Mouse (Mus musculus) limb, embryonic 11.5 days (tissue): ENCODE measurements around the gene Lcorl. TPM values are rescaled to one million over a fixed set of nuclear protein-coding genes. Genes with fewer than 3 reads are reported as not detected.

Experiments
- ATAC-seq: fragments of 200-750 bp; cut with Nextera tagmentation; 2 replicates; pipeline ENCODE4 v1.8.0; 2017; ENCODE audit warnings: low read depth; ENCODE audit not compliant: insufficient number of reproducible peaks, low FRiP score, low TSS enrichment
- DNase-seq: peaks from one replicate; pipeline ENCODE4 v3.0.0-alpha.2; 2015; ENCODE audit warnings: low spot score
- H3K27ac ChIP-seq: fragments of 300-500 bp; sonication (generic); replicated peaks from 2 replicates; pipeline ENCODE4 v1.5.1; 2014; ENCODE audit warnings: low read depth, mild to moderate bottlenecking, low read length
- H3K27me3 ChIP-seq: fragments of 300-500 bp; sonication (generic); 2 replicates; pipeline ENCODE4 v1.6.1; 2014; ENCODE audit warnings: mild to moderate bottlenecking, low read length, mixed read lengths; ENCODE audit not compliant: control insufficient read depth, insufficient read depth
- H3K36me3 ChIP-seq: fragments of 300-500 bp; sonication (generic); 2 replicates; pipeline ENCODE4 v1.6.1; 2014; ENCODE audit warnings: mild to moderate bottlenecking, low read length, moderate library complexity, mixed read lengths; ENCODE audit not compliant: control insufficient read depth, insufficient read depth
- H3K4me1 ChIP-seq: fragments of 300-500 bp; sonication (generic); 2 replicates; pipeline ENCODE4 v1.6.1; 2014; ENCODE audit warnings: low read length, mixed read lengths; ENCODE audit not compliant: control insufficient read depth, insufficient read depth
- H3K4me2 ChIP-seq: fragments of 300-500 bp; sonication (generic); 2 replicates; pipeline ENCODE4 v1.6.1; 2014; ENCODE audit warnings: low read depth, mild to moderate bottlenecking, moderate library complexity; ENCODE audit not compliant: severe bottlenecking
- H3K4me3 ChIP-seq: fragments of 300-500 bp; sonication (generic); 2 replicates; pipeline ENCODE4 v1.5.1; 2014; ENCODE audit warnings: low read depth, low read length
- H3K9ac ChIP-seq: fragments of 300-500 bp; sonication (generic); 2 replicates; pipeline ENCODE4 v1.6.1; 2014; ENCODE audit warnings: mild to moderate bottlenecking, low read length
- H3K9me3 ChIP-seq: fragments of 300-500 bp; sonication (generic); 2 replicates; pipeline ENCODE4 v1.6.1; 2016; ENCODE audit warnings: low read length; ENCODE audit not compliant: control insufficient read depth
- WGBS: fragments of 180-500 bp; shearing (Covaris S2); extraction: QIAGEN DNeasy Blood & Tissue Kit; methylation state at CpG from one replicate; pipeline ENCODE4 v1.1.7; 2014; 5-methylcytosine and 5-hydroxymethylcytosine counted together
- polyA plus RNA-seq: library from polyadenylated mRNA; unstranded; fragments of >200 nt; fragmentation: Nextera tagmentation; extraction: Ambion mirVana; gene quantifications from 2 replicates; pipeline ENCODE4 v1.2.1, GENCODE M21; 2014

Lcorl gene
- polyA plus RNA-seq, 1 experiment from 2014 or later = 22.7 TPM

- Histone ChIP-seq H3K4me2 (no peak overlapping the region), H3K9ac (no peak overlapping the region), H3K4me1 (no peaks in the 10 kb centered on the region), H3K36me3 (peaks cover 3% of the 10 kb centered on the region; the same call in 1 of the 2 replicates), H3K9me3 (no peaks in the 10 kb centered on the region), H3K27ac (no peak overlapping the region), H3K27me3 (no peaks in the 10 kb centered on the region), H3K4me3 (no peak overlapping the region)
- DNase-seq (no peak), ATAC-seq (no peak)
- 78% methylated on average over 2 of the region's 2 CpGs for WGBS
These were observed 166.6 kb downstream of the Lcorl start for GRCm38 (mm10) chr5:45690802-45691201.

GRCm38 (mm10) chr5:45689152-45689551 is 168.3 kb downstream of the Lcorl start:
- Histone ChIP-seq H3K36me3 (peaks cover 3% of the 10 kb centered on the region; the same call in 1 of the 2 replicates), H3K9ac (no peak overlapping the region), H3K4me3 (no peak overlapping the region), H3K27me3 (no peaks in the 10 kb centered on the region), H3K9me3 (no peaks in the 10 kb centered on the region), H3K4me2 (no peak overlapping the region), H3K27ac (no peak overlapping the region), H3K4me1 (no peaks in the 10 kb centered on the region)
- no peak for DNase-seq
- WGBS = 85% methylated on average over 4 of the region's 4 CpGs
- ATAC-seq = no peak

- Histone ChIP-seq H3K9me3 (no peaks in the 10 kb centered on the region), H3K9ac (no peak overlapping the region), H3K4me3 (no peak overlapping the region), H3K27me3 (no peaks in the 10 kb centered on the region), H3K27ac (no peak overlapping the region), H3K4me1 (no peaks in the 10 kb centered on the region), H3K4me2 (no peak overlapping the region), H3K36me3 (peaks cover 3% of the 10 kb centered on the region; the same call in 1 of the 2 replicates)
- no peak for ATAC-seq
- 94% methylated on average over 3 of the region's 3 CpGs for WGBS
- no peak for DNase-seq
These were observed 171.2 kb downstream of the Lcorl start for GRCm38 (mm10) chr5:45686223-45686622.

GRCm38 (mm10) chr5:45685243-45685642 is 172.2 kb downstream of the Lcorl start:
- H3K27me3 ChIP-seq = no peaks in the 10 kb centered on the region
- 94% methylated on average over 2 of the region's 2 CpGs for WGBS
- no peaks in the 10 kb centered on the region for H3K4me1 ChIP-seq
- H3K9me3 ChIP-seq = no peaks in the 10 kb centered on the region
- DNase-seq (no peak), ATAC-seq (no peak)
- H3K4me3 ChIP-seq = no peak overlapping the region
- H3K4me2 ChIP-seq = no peak overlapping the region
- H3K9ac ChIP-seq = no peak overlapping the region
- peaks cover 3% of the 10 kb centered on the region; the same call in 1 of the 2 replicates for H3K36me3 ChIP-seq
- no peak overlapping the region for H3K27ac ChIP-seq

- H3K9me3 ChIP-seq = no peaks in the 10 kb centered on the region
- no peak for ATAC-seq
- no peak for DNase-seq
- H3K4me3 ChIP-seq = no peak overlapping the region
- H3K36me3 ChIP-seq = no peaks in the 10 kb centered on the region; the same call in 1 of the 2 replicates
- no peak overlapping the region for H3K9ac ChIP-seq
- WGBS = 93% methylated on average over 1 of the region's 1 CpGs
- no peak overlapping the region for H3K4me2 ChIP-seq
- no peak overlapping the region for H3K27ac ChIP-seq
- H3K4me1 ChIP-seq = no peaks in the 10 kb centered on the region
- H3K27me3 ChIP-seq = no peaks in the 10 kb centered on the region
These were observed 174.0 kb downstream of the Lcorl start for GRCm38 (mm10) chr5:45683388-45683787.

- no peaks in the 10 kb centered on the region for H3K4me1 ChIP-seq
- ATAC-seq = no peak
- no peak overlapping the region for H3K4me3 ChIP-seq
- H3K4me2 ChIP-seq = no peak overlapping the region
- no peaks in the 10 kb centered on the region for H3K9me3 ChIP-seq
- no peaks in the 10 kb centered on the region for H3K36me3 ChIP-seq
- H3K27me3 ChIP-seq = no peaks in the 10 kb centered on the region
- no peak overlapping the region for H3K9ac ChIP-seq
- H3K27ac ChIP-seq = no peak overlapping the region
- no peak for DNase-seq
These were observed 177.5 kb downstream of the Lcorl start for GRCm38 (mm10) chr5:45679955-45680354.

- Histone ChIP-seq H3K4me3 (no peak overlapping the region), H3K9ac (no peak overlapping the region), H3K27ac (no peak overlapping the region), H3K9me3 (no peaks in the 10 kb centered on the region), H3K36me3 (no peaks in the 10 kb centered on the region), H3K4me2 (no peak overlapping the region), H3K4me1 (no peaks in the 10 kb centered on the region), H3K27me3 (no peaks in the 10 kb centered on the region)
- ATAC-seq = no peak
- no peak for DNase-seq
- 84% methylated on average over 4 of the region's 4 CpGs for WGBS
These were observed 179.8 kb downstream of the Lcorl start for GRCm38 (mm10) chr5:45677639-45678038.

- Histone ChIP-seq H3K4me3 (no peak overlapping the region), H3K27ac (no peak overlapping the region), H3K36me3 (no peaks in the 10 kb centered on the region), H3K9me3 (no peaks in the 10 kb centered on the region), H3K4me1 (peaks cover 3% of the 10 kb centered on the region; the same call in 1 of the 2 replicates), H3K4me2 (no peak overlapping the region), H3K27me3 (no peaks in the 10 kb centered on the region), H3K9ac (no peak overlapping the region)
- whole genome bisulfite sequencing = 88% methylated on average over 1 of the region's 1 CpGs
- DNase-seq (no peak), ATAC-seq (no peak)
These were observed 182.4 kb downstream of the Lcorl start for GRCm38 (mm10) chr5:45675032-45675431.

GRCm38 (mm10) chr5:45670894-45671494 is 186.4 kb downstream of the Lcorl start:
- Histone ChIP-seq H3K4me3 (peak overlapping the region; percentile 78), H3K4me2 (peak overlapping the region; percentile 84), H3K36me3 (no peaks in the 10 kb centered on the region), H3K9me3 (no peaks in the 10 kb centered on the region), H3K27ac (no peak overlapping the region), H3K4me1 (peaks cover 3% of the 10 kb centered on the region; the same call in 1 of the 2 replicates), H3K27me3 (no peaks in the 10 kb centered on the region), H3K9ac (no peak overlapping the region)
- DNase-seq (no peak), ATAC-seq (no peak)
- 63% methylated on average over 5 of the region's 5 CpGs for WGBS
